Mouse (Mus musculus) gastrocnemius, postnatal 4 days (tissue): ENCODE results near the gene Rps6. TPM values are rescaled to one million over a fixed set of nuclear protein-coding genes. Genes with fewer than 3 reads are reported as not detected.
"Not testable (repeated sequence)": the region's sequence is repeated elsewhere in the genome, so short reads cannot be mapped to it uniquely, and the experiment has no call there.

Experiments
- DNase-seq, 2 experiments: peaks; one replicate each; pipeline ENCODE4 v3.0.0; 2021 to 2022; ENCODE audit warnings: low spot score in 2 of 2, mixed read lengths in 2 of 2
- total RNA-seq, 2 experiments: library from RNA; stranded (reverse); gene quantifications; 2 replicates each; pipeline ENCODE4 v1.2.3; 2021

Rps6 gene
- total RNA-seq, 2 experiments from 2014 or later: 808 to 874 TPM

GRCm38 (mm10) chr4:86852813-86853590 lies 4.2 kb downstream of the Rps6 start:
- peak in 1 of 2 experiments; percentile 5 for DNase-seq

- no peak for DNase-seq
Measured at GRCm38 (mm10) chr4:86852018-86852417, 5.2 kb downstream of the Rps6 start.

GRCm38 (mm10) chr4:86851331-86851730 lies 5.9 kb downstream of the Rps6 start:
- DNase-seq: no peak

- DNase-seq: no peak
Measured at GRCm38 (mm10) chr4:86847246-86847645, 10.0 kb downstream of the Rps6 start.

- no peak for DNase-seq
Measured at GRCm38 (mm10) chr4:86845384-86845783, 11.8 kb downstream of the Rps6 start.

GRCm38 (mm10) chr4:86841141-86841540 lies 16.1 kb downstream of the Rps6 start:
- not testable (repeated sequence) for DNase-seq

- DNase-seq: no peak
Measured at GRCm38 (mm10) chr4:86831896-86832295, 25.3 kb downstream of the Rps6 start.

- no peak for DNase-seq
Measured at GRCm38 (mm10) chr4:86825143-86825542, 32.1 kb downstream of the Rps6 start.

GRCm38 (mm10) chr4:86823169-86823568 lies 34.0 kb downstream of the Rps6 start:
- DNase-seq: peak; percentile 29 to 40

GRCm38 (mm10) chr4:86814850-86815249 lies 42.4 kb downstream of the Rps6 start:
- no peak for DNase-seq

GRCm38 (mm10) chr4:86810604-86811003 lies 46.6 kb downstream of the Rps6 start:
- no peak for DNase-seq

Other genes with a start within 250 kb of the Rps6 start
- gene Haus6, start 245.4 kb downstream of the Rps6 start, total RNA-seq: 10 to 100 TPM; 10.4 to 12.2 TPM
- 100 to 1,000 TPM in 1 of 2 experiments, 10 to 100 TPM in 1; 95.5 to 103 TPM for gene Plin2, start 187.4 kb downstream of the Rps6 start, total RNA-seq
- gene Dennd4c, start 108.9 kb downstream of the Rps6 start, total RNA-seq: 10 to 100 TPM; 23.6 to 26.0 TPM
- gene Acer2, start 17.0 kb upstream of the Rps6 start, total RNA-seq: 1 to 10 TPM; 1.9 to 2.8 TPM